Mouse (Mus musculus): ENCODE data around the gene Commd9. TPM values are rescaled to one million over a fixed set of nuclear protein-coding genes. Genes with fewer than 3 reads are reported as not detected.

Gene Commd9
- polyA plus RNA-seq, 1 experiment: 15.5 TPM

DNA sequence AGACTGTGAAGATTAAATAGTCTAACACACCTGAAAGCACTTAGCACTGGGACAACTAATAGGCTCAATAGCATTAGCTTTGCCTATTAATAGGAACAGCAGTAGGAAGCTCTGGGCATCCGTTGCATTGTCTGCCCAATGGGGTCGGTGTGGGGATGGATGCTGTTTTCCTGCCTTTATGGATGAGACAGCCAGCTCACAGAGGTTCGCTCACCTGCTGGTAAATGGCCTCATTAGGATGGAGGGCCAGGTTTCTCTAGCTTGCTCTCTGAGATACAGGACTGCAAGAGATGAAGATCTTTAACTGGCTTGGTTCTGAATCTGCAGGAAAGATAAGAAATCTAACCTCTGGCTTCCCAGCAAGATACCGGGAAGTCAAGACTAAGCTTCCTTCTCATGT is 16.1 kb downstream of the Commd9 start:
- no peak for TF ChIP-seq GATA1 (IDR thresholded peaks at IDR 0.05; ENCODE audit: low read length)

- TF ChIP-seq GATA1 (IDR thresholded peaks at IDR 0.05; ENCODE audit: low read length): no peak
Observed at GRCm38 (mm10) chr2:101905534-101906378, 19.7 kb downstream of the Commd9 start.

DNA sequence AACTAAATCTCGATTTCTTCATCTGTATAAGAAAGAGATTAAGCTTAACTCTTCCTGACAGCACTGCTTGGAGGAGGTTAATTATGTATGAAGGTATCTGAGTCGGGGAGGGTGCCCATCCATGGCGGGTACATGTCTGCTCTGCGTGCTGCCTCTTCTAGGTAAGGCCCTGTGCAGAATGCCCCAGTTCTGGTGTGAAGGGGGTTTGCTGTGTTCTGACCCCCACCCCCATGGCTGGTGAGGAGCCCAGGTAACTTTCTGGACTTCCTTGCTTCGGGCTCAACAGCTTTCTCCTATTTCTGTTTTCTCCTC is 20.3 kb downstream of the Commd9 start:
- no peak for TF ChIP-seq GATA1 (IDR thresholded peaks at IDR 0.05; ENCODE audit: low read length)

- no peak for TF ChIP-seq GATA1 (IDR thresholded peaks at IDR 0.05; ENCODE audit: low read length)
Observed at GRCm38 (mm10) chr2:101907386-101908022, 21.5 kb downstream of the Commd9 start.

DNA sequence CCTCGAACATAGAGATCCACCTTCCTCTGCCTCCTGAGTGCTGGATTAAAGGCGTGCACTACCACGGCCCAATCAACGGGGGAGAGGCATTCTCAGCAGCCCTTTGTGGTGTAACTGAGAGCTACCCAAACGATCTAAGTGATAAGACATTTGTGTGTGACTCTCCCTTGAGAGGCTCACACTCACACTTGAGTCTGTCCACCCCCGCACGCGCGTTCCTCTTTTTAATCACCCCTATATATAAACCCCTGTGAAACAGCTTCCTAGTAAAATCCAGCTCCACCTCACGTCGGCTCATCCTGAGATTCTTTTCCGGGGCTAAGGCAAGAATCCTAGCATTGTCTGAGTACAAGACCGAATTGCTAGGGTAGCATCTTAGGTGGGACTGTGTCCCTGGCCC is 22.7 kb downstream of the Commd9 start:
- TF ChIP-seq GATA1 (IDR thresholded peaks at IDR 0.05; ENCODE audit: low read length): no peak

GRCm38 (mm10) chr2:101909326-101910080 is 23.5 kb downstream of the Commd9 start:
- TF ChIP-seq GATA1 (IDR thresholded peaks at IDR 0.05; ENCODE audit: low read length): no peak

DNA sequence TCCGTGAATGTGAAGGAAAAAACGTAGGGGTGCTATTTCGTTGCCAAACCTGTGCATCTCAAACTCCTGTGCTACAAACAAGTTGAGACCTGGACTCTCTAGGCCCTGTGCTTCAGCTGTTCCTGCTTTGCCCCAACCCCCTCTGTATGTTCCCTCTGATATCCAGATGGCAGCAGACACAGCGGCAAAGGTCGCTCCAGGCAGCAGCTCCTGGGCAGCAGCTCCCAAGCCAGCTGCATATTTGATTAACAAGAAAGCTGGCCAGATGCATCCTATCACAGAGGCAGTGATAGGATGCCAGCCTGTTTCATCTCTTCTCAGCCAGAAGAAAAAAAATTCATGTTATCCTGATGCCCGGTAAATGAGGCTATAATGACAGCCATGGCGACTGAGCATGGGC is 32.5 kb downstream of the Commd9 start:
- no peak for TF ChIP-seq GATA1 (IDR thresholded peaks at IDR 0.05; ENCODE audit: low read length)

DNA sequence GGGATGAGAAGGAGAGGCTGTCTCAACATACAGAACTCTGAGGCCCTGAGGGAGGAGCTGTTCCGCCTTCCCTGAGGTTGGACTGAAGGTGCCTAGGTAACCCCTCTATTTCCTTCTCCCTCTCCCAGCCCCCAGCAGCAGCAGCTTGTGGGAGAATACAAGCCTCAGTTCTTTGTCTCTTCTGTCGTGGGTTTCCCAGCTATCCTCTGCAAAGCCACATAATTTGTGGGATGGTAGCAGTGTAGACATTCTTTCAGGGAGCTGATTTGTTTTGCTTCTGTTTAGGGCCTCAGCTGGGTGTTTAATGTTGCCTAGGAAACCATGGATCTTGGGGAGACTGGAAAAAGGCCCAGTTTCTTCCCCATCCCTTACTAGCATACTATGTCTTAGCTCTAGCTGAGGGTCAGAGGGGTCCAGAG is 34.1 kb downstream of the Commd9 start:
- no peak for TF ChIP-seq GATA1 (IDR thresholded peaks at IDR 0.05; ENCODE audit: low read length)

DNA sequence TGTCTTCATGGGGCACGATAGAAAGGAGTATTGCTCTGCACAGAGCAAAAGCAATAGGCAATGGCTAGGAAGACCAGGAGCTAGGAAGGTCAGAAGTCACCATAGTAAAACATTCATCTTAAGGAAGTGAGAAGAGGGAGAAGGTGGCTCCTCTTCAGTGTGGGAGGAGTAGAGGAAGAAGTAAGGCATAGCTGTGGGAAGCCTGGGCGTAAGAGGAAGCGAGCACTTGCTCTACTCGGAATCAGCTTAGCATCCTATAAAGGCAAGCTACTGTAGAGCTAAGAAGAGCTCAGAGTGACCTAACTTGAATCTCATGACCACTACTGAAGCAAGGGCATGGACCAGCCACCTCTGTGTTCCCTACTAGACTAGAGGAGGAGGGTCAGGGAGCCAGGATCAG is 36.3 kb downstream of the Commd9 start:
- no peak for TF ChIP-seq GATA1 (IDR thresholded peaks at IDR 0.05; ENCODE audit: low read length)

GRCm38 (mm10) chr2:101923181-101923580 is 37.1 kb downstream of the Commd9 start:
- TF ChIP-seq GATA1 (IDR thresholded peaks at IDR 0.05; ENCODE audit: low read length): no peak

- no peak for TF ChIP-seq GATA1 (IDR thresholded peaks at IDR 0.05; ENCODE audit: low read length)
Observed at GRCm38 (mm10) chr2:101925183-101925582, 39.1 kb downstream of the Commd9 start.

- no peak for TF ChIP-seq GATA1 (IDR thresholded peaks at IDR 0.05; ENCODE audit: low read length)
Observed at GRCm38 (mm10) chr2:101925591-101926188, 39.6 kb downstream of the Commd9 start.

- TF ChIP-seq GATA1 (IDR thresholded peaks at IDR 0.05; ENCODE audit: low read length): no peak
Observed at GRCm38 (mm10) chr2:101932169-101932936, 46.3 kb downstream of the Commd9 start.

- TF ChIP-seq GATA1 (IDR thresholded peaks at IDR 0.05; ENCODE audit: low read length): no peak
Observed at GRCm38 (mm10) chr2:101933301-101933700, 47.3 kb downstream of the Commd9 start.

- TF ChIP-seq GATA1 (IDR thresholded peaks at IDR 0.05; ENCODE audit: low read length): no peak
Observed at GRCm38 (mm10) chr2:101935006-101935405, 49.0 kb downstream of the Commd9 start.

Measured in G1E-ER4 (cell line).